Mouse (Mus musculus) bone marrow macrophage, adult 2 months (primary cell): Measurements from ENCODE around the gene Eya2. TPM values are rescaled to one million over a fixed set of nuclear protein-coding genes. Genes with fewer than 3 reads are reported as not detected.

Experiments
- H3K27ac ChIP-seq: 2 replicates; pipeline ENCODE4 v1.5.1; 2012; ENCODE audit warnings: low read depth, low read length; ENCODE audit not compliant: insufficient read depth
- H3K4me1 ChIP-seq: 2 replicates; pipeline ENCODE4 v1.6.1; 2012; ENCODE audit warnings: low read length; ENCODE audit not compliant: control insufficient read depth, insufficient read depth
- H3K4me3 ChIP-seq: 2 replicates; pipeline ENCODE4 v1.5.1; 2012; ENCODE audit warnings: mild to moderate bottlenecking, low read length, moderate library complexity; ENCODE audit not compliant: insufficient read depth
- CTCF ChIP-seq: IDR thresholded peaks from 2 replicates; pipeline ENCODE4 v1.5.1; 2012; ENCODE audit warnings: low read depth, mild to moderate bottlenecking, low read length, moderate library complexity
- POLR2A ChIP-seq: IDR thresholded peaks from 2 replicates; pipeline ENCODE4 v1.6.1; 2012; ENCODE audit warnings: mild to moderate bottlenecking, low read depth, low read length, borderline replicate concordance
- polyA plus RNA-seq: library from polyadenylated mRNA; stranded (reverse); fragments of >200 nt; gene quantifications from 2 replicates; pipeline ENCODE4 v1.2.4, GENCODE M21; 2012; ENCODE audit not compliant: missing spikeins, insufficient read depth, insufficient read length

The Eya2 gene
- polyA plus RNA-seq, 1 experiment, result 1.0 TPM

DNA sequence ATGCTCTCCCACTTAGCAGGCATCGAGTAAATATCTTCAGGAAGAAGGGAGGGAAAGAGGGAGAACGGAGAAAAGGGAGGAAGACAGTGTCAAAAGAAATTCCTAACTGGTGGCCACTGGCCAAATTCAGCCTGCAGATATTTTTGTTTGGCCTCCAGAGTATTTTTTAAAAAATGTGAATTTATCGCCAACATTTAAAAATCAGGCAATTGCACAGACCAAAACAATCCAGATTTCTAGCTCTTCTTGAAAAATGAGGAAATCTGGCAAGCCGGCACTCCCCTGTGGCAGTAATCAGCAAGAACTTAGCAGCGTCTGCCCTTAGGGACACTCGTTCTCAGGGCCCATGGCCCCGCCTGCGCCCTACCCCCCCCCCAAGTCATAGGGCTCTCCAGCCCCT is 138.9 kb downstream of the Eya2 start:
- no peak overlapping the region for H3K27ac ChIP-seq
- H3K4me1 ChIP-seq, result no peaks in the 10 kb centered on the region
- no peak for TF ChIP-seq CTCF
- TF ChIP-seq POLR2A, result no peak
- H3K4me3 ChIP-seq, result no peak overlapping the region

GRCm38 (mm10) chr2:165736297-165736696 is 141.5 kb downstream of the Eya2 start:
- Histone ChIP-seq H3K4me3 (no peak overlapping the region), H3K4me1 (no peaks in the 10 kb centered on the region), H3K27ac (no peak overlapping the region)
- TF ChIP-seq POLR2A, result no peak
- no peak for TF ChIP-seq CTCF

GRCm38 (mm10) chr2:165740381-165740780 is 145.5 kb downstream of the Eya2 start:
- no peak for TF ChIP-seq POLR2A
- no peak for TF ChIP-seq CTCF
- H3K4me1 ChIP-seq, result no peaks in the 10 kb centered on the region
- H3K4me3 ChIP-seq, result no peak overlapping the region
- H3K27ac ChIP-seq, result no peak overlapping the region

GRCm38 (mm10) chr2:165740982-165741381 is 146.2 kb downstream of the Eya2 start:
- Histone ChIP-seq H3K27ac (no peak overlapping the region), H3K4me1 (no peaks in the 10 kb centered on the region), H3K4me3 (no peak overlapping the region)
- TF ChIP-seq POLR2A (no peak), CTCF (no peak)

DNA sequence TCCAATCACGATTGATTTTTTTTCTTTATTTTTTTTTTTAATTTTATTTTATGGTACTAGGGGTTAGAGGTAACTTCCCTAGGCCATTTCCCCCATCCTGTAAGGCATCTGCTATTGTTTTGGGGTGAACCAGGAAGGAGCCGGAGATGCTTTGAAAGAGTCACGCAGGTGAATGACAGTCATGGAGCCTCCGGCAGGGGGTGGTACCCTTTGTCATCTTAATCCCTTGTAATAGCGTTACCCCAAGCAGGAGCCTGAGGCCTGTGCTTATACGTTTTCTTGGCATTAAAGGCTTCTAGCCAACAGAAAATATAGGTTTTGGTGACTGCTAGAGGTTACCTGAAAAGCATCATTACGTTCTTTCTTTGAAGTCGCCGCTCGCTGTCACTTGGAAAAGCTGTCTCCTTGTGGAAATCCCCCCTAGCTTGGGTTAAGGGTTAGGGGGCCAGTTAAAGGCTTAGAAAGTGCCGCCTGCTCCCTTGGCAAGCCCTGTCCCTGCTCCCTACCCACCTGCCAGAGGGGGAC is 146.8 kb downstream of the Eya2 start:
- Histone ChIP-seq H3K4me3 (no peak overlapping the region), H3K27ac (no peak overlapping the region), H3K4me1 (no peaks in the 10 kb centered on the region)
- TF ChIP-seq POLR2A, result no peak
- no peak for TF ChIP-seq CTCF

DNA sequence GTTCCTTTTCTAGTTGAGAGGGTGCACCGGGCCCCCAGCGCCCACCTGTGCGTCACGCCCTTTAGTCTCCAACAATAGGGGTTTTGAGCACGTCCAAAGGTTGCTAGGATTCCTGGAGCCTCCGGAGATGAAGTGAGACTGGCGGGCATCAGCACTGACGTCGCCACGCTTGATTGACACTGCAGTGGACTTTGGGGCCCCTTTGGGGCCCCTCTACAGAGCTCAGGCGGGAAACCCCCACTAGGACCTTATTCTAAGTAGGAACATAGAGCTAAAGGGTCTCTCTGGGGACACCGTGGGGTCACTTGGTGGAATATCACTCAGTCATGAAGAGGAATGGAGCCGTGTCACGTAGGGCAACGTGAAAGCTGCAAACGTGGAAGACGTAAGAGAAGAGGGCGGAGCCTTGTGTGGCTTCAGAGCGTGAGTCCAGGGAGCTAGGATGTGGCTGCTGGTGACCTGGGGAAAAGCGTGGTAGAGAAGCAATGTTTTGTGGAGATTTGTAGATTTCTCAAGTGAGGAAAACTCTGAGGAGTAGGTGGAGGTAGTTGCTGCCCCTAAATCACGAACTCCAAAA is 147.5 kb downstream of the Eya2 start:
- no peak for TF ChIP-seq CTCF
- TF ChIP-seq POLR2A, result no peak
- Histone ChIP-seq H3K27ac (no peak overlapping the region), H3K4me1 (no peaks in the 10 kb centered on the region), H3K4me3 (no peak overlapping the region)

GRCm38 (mm10) chr2:165745306-165746098 is 150.7 kb downstream of the Eya2 start:
- no peak for TF ChIP-seq CTCF
- no peak for TF ChIP-seq POLR2A
- H3K4me3 ChIP-seq, result no peak overlapping the region
- no peak overlapping the region for H3K27ac ChIP-seq
- H3K4me1 ChIP-seq, result no peaks in the 10 kb centered on the region

DNA sequence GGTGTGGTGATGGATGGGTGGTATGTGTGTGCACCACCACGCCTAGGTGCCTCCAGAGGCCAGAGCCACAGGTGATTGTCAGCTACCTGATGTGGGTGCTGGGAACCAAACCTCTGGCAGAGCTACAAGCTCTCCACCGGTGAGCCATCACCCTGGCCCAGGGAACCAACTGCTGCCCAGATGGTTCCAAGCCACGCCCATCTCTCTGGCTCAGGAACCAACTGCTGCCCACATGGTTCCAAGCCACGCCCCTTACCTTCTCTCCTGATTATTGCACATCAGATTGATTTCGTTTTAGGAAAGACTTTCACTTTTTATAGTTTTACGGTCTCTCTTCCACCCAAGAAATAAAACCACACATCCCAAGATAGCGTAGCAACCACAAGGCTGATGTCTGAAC is 153.1 kb downstream of the Eya2 start:
- Histone ChIP-seq H3K27ac (no peak overlapping the region), H3K4me3 (no peak overlapping the region), H3K4me1 (peaks cover 5% of the 10 kb centered on the region)
- TF ChIP-seq POLR2A, result no peak
- no peak for TF ChIP-seq CTCF

DNA sequence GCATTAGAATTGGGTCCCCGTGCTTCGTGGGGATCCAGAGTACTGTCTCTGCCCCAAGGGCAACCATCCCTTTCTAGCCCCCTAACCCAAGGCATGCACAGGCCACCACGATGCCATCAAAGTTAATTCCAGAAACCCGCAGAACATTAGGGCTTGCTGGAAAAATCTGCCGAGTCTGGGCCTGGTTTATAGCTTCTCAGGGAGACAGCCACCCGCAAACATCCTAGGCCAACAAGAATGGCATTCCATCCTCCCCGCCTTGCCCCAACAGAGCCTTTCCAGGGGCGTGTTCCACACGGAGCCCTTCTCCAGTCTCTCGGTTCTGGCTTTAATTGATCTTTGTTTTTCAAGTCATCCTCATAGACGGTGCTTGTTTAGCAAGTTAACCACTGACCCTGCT is 153.6 kb downstream of the Eya2 start:
- TF ChIP-seq POLR2A (no peak), CTCF (no peak)
- peaks cover 7% of the 10 kb centered on the region for H3K4me1 ChIP-seq
- H3K27ac ChIP-seq, result no peak overlapping the region
- no peak overlapping the region for H3K4me3 ChIP-seq

DNA sequence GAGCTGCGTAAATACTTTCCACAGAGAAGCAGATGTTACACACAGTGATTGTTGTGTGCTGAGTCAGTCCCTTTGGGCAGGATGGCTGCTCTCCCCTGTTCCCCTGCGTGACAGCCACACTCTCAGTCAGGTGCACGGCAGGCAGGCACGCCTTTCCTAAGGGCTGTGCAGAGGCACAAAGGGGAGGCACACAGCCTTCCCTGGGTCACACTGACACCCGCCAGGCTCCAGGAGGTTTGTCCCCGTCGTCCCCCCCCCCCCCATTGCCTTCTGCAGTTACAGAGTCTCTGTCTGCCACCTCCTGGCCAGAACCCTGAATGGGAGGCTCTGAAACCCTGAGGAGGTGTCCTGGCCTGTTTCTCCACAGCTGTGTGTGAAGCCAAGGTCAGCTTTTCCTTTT is 156.2 kb downstream of the Eya2 start:
- H3K4me3 ChIP-seq, result no peak overlapping the region
- H3K27ac ChIP-seq, result no peak overlapping the region
- peaks cover 10% of the 10 kb centered on the region for H3K4me1 ChIP-seq
- no peak for TF ChIP-seq POLR2A
- TF ChIP-seq CTCF, result no peak
